Mouse (Mus musculus) heart, embryonic 13.5 days (tissue): ENCODE measurements around the gene Fga. TPM values are rescaled to one million over a fixed set of nuclear protein-coding genes. Genes with fewer than 3 reads are reported as not detected.
A peak's percentile ranks its signal among the peaks of the same experiment; 100 is the strongest.

Source experiments
- ATAC-seq: fragments of 200-750 bp; cut with Nextera tagmentation; 2 replicates; pipeline ENCODE4 v1.8.0; 2017; ENCODE audit warnings: moderate TSS enrichment; ENCODE audit not compliant: insufficient number of reproducible peaks, low FRiP score, low TSS enrichment; ENCODE audit errors: extremely low read depth
- H3K27ac ChIP-seq: fragments of 300-500 bp; sonication (generic); replicated peaks from 2 replicates; pipeline ENCODE4 v1.5.1; 2015; ENCODE audit warnings: moderate library complexity, mild to moderate bottlenecking, inconsistent platforms
- H3K27me3 ChIP-seq: fragments of 300-500 bp; sonication (generic); replicated peaks from 2 replicates; pipeline ENCODE4 v1.6.1; 2015; ENCODE audit warnings: mild to moderate bottlenecking, inconsistent platforms
- H3K36me3 ChIP-seq: fragments of 300-500 bp; sonication (generic); 2 replicates; pipeline ENCODE4 v1.6.1; 2015; ENCODE audit warnings: mild to moderate bottlenecking, inconsistent platforms
- H3K4me1 ChIP-seq: fragments of 300-500 bp; sonication (generic); 2 replicates; pipeline ENCODE4 v1.6.1; 2015; ENCODE audit warnings: inconsistent platforms
- H3K4me2 ChIP-seq: fragments of 300-500 bp; sonication (generic); 2 replicates; pipeline ENCODE4 v1.6.1; 2015; ENCODE audit warnings: inconsistent platforms, mild to moderate bottlenecking, moderate library complexity
- H3K4me3 ChIP-seq: fragments of 300-500 bp; sonication (generic); 2 replicates; pipeline ENCODE4 v1.5.1; 2015; ENCODE audit warnings: moderate library complexity, mild to moderate bottlenecking, inconsistent platforms
- H3K9ac ChIP-seq: fragments of 300-500 bp; sonication (generic); 2 replicates; pipeline ENCODE4 v1.6.1; 2015; ENCODE audit warnings: inconsistent platforms, mild to moderate bottlenecking, moderate library complexity
- H3K9me3 ChIP-seq: fragments of 300-500 bp; sonication (generic); 2 replicates; pipeline ENCODE4 v1.6.1; 2016; ENCODE audit warnings: inconsistent platforms
- WGBS: fragments of 180-500 bp; shearing (Covaris S2); methylation state at CpG from one replicate; pipeline ENCODE4 v1.1.7; 2015; ENCODE audit warnings: mixed read lengths; 5-methylcytosine and 5-hydroxymethylcytosine counted together
- polyA plus RNA-seq: library from polyadenylated mRNA; unstranded; fragments of >200 nt; fragmentation: Nextera tagmentation; extraction: Ambion mirVana; gene quantifications from 2 replicates; pipeline ENCODE4 v1.2.1, GENCODE M21; 2015

Fga gene
- polyA plus RNA-seq, 1 experiment from 2014 or later = 1.4 TPM

GRCm38 (mm10) chr3:83053758-83054157 lies 27.9 kb downstream of the Fga start:
- Histone ChIP-seq H3K9ac (no peak overlapping the region), H3K36me3 (peaks cover 19% of the 10 kb centered on the region), H3K4me2 (peak overlapping the region; percentile 39), H3K4me1 (peaks cover 9% of the 10 kb centered on the region), H3K9me3 (no peaks in the 10 kb centered on the region), H3K27me3 (no peaks in the 10 kb centered on the region), H3K4me3 (no peak overlapping the region; the same call in 1 of the 2 replicates), H3K27ac (no peak overlapping the region)
- WGBS = 21% methylated on average over 10 of the region's 10 CpGs
- ATAC-seq = no peak

- ATAC-seq = no peak
- no peaks in the 10 kb centered on the region for H3K9me3 ChIP-seq
- WGBS = 29% methylated on average over 13 of the region's 13 CpGs
- H3K4me2 ChIP-seq = peak overlapping the region; percentile 91
- H3K4me1 ChIP-seq = peaks cover 9% of the 10 kb centered on the region
- H3K9ac ChIP-seq = no peak overlapping the region; the same call in 1 of the 2 replicates
- H3K27me3 ChIP-seq = no peaks in the 10 kb centered on the region
- peak overlapping the region; percentile 66 for H3K4me3 ChIP-seq
- H3K36me3 ChIP-seq = peaks cover 29% of the 10 kb centered on the region
- H3K27ac ChIP-seq = no peak overlapping the region
These were observed 28.9 kb downstream of the Fga start for GRCm38 (mm10) chr3:83054759-83055158.

DNA sequence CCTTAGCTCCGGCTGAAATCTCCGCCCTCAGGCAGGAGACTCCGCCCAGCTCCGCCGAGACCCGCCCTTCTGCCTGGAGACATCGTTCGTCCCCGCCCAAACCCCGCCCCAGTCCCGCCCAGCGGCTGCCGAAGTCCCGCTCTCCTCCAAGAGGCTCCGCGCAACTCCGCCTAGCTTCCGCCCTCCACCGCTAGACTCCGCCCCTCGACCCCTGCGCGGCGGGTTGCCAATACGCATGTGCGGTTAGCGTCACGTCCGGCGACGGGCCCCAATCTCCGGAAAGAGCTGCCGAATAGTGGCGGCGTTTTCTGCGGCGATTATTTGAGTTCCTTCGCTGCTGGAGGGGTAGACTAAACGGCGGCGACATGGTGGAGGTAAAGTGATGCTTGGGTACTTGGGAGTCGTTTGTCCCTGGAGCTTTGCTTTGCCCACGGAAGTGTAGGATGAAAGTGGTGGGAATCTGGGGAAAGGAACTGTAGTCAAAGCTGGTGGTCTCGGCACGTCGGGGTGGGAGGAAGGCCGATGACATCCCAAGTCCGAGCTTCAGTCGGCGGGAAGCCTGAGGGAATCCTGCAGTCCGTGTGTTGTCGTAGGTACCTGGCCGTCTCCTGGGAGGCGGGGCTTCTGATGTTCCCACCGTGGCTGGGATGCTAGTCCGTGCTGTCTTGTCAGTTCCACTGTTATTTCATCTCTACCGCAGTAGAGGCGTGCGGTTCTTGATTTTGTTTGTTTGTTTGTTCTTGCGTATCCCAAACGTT lies 29.6 kb downstream of the Fga start, which contains the start of gene Plrg1:
TSS of gene Plrg1 (plus strand) at position 242 of the 758 bp plus-strand sequence.
- peak within 1 kb of the TSS; percentile 91 for H3K4me2 ChIP-seq
- H3K4me1 ChIP-seq = peaks cover 9% of the 10 kb centered on the region
- ATAC-seq = peak; percentile 97
- peak within 1 kb of the TSS; percentile 85 for H3K9ac ChIP-seq
- H3K9me3 ChIP-seq = no peaks in the 10 kb centered on the region
- no peaks in the 10 kb centered on the region for H3K27me3 ChIP-seq
- peaks cover 36% of the 10 kb centered on the region for H3K36me3 ChIP-seq
- peak within 1 kb of the TSS; percentile 71 for H3K27ac ChIP-seq
- WGBS = under 1% methylated on average over 61 of the region's 61 CpGs
- peak within 1 kb of the TSS; percentile 66 for H3K4me3 ChIP-seq

- no peak overlapping the region for H3K27ac ChIP-seq
- no peak for ATAC-seq
- no peak overlapping the region for H3K4me3 ChIP-seq
- WGBS = 83% methylated on average over 2 of the region's 2 CpGs
- H3K9ac ChIP-seq = no peak overlapping the region
- H3K4me1 ChIP-seq = peaks cover 9% of the 10 kb centered on the region
- H3K36me3 ChIP-seq = peaks cover 52% of the 10 kb centered on the region
- H3K4me2 ChIP-seq = no peak overlapping the region
- H3K9me3 ChIP-seq = no peaks in the 10 kb centered on the region
- no peaks in the 10 kb centered on the region for H3K27me3 ChIP-seq
These were observed 31.2 kb downstream of the Fga start for GRCm38 (mm10) chr3:83057046-83057445.

GRCm38 (mm10) chr3:83067920-83068319 lies 42.0 kb downstream of the Fga start:
- ATAC-seq = no peak
- 86% methylated on average over 9 of the region's 9 CpGs for WGBS
- no peak overlapping the region for H3K27ac ChIP-seq
- no peaks in the 10 kb centered on the region for H3K9me3 ChIP-seq
- H3K4me2 ChIP-seq = no peak overlapping the region
- H3K9ac ChIP-seq = no peak overlapping the region
- H3K4me3 ChIP-seq = no peak overlapping the region
- no peaks in the 10 kb centered on the region for H3K4me1 ChIP-seq
- H3K36me3 ChIP-seq = peaks cover 96% of the 10 kb centered on the region
- H3K27me3 ChIP-seq = no peaks in the 10 kb centered on the region

- WGBS = 93% methylated on average over 13 of the region's 13 CpGs
These were observed 43.0 kb downstream of the Fga start for GRCm38 (mm10) chr3:83068869-83069268.

GRCm38 (mm10) chr3:83070231-83070630 lies 44.4 kb downstream of the Fga start:
- no peak overlapping the region for H3K4me2 ChIP-seq
- ATAC-seq = no peak
- 86% methylated on average over 4 of the region's 4 CpGs for WGBS
- H3K4me1 ChIP-seq = no peaks in the 10 kb centered on the region
- H3K27me3 ChIP-seq = no peaks in the 10 kb centered on the region
- no peaks in the 10 kb centered on the region for H3K9me3 ChIP-seq
- no peak overlapping the region for H3K27ac ChIP-seq
- H3K9ac ChIP-seq = no peak overlapping the region
- H3K4me3 ChIP-seq = no peak overlapping the region
- peaks cover 89% of the 10 kb centered on the region for H3K36me3 ChIP-seq

More at GRCm38 (mm10) chr3:83068869-83069268, 43.0 kb downstream of the Fga start:
- Histone ChIP-seq H3K36me3 (peaks cover 94% of the 10 kb centered on the region), H3K27me3 (no peaks in the 10 kb centered on the region), H3K4me2 (no peak overlapping the region), H3K4me1 (no peaks in the 10 kb centered on the region), H3K27ac (no peak overlapping the region), H3K4me3 (no peak overlapping the region), H3K9ac (no peak overlapping the region), H3K9me3 (no peaks in the 10 kb centered on the region)
- ATAC-seq = no peak

DNA sequence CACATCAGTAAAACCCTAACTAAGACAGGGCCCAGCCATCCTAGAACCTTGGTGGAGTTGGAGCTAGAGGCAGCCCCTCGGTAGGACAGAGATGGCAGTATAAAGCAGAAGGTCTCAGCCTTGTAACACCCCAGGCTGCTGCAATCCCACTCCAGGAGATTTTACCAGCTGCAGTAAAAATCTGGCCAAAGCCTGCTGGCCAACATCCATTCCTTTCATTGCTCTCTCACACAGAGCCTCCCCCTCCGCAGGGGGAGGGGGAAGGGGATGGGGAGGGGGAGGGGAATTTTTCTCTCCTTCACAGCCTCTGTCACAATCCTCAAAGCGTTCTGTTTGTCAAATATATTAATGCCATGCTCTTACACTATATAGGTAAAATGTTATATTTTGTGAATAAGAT lies 50.7 kb downstream of the Fga start:
- Histone ChIP-seq H3K9me3 (no peaks in the 10 kb centered on the region), H3K4me1 (0 out of 2 replicates have a peak, but pooled peaks cover 5% of the 10 kb centered on the region), H3K27me3 (no peaks in the 10 kb centered on the region), H3K27ac (no peak overlapping the region), H3K36me3 (peaks cover 29% of the 10 kb centered on the region), H3K9ac (no peak overlapping the region), H3K4me3 (no peak overlapping the region), H3K4me2 (no peak overlapping the region)
- ATAC-seq = no peak
- WGBS = 28% methylated on average over 3 of the region's 3 CpGs

DNA sequence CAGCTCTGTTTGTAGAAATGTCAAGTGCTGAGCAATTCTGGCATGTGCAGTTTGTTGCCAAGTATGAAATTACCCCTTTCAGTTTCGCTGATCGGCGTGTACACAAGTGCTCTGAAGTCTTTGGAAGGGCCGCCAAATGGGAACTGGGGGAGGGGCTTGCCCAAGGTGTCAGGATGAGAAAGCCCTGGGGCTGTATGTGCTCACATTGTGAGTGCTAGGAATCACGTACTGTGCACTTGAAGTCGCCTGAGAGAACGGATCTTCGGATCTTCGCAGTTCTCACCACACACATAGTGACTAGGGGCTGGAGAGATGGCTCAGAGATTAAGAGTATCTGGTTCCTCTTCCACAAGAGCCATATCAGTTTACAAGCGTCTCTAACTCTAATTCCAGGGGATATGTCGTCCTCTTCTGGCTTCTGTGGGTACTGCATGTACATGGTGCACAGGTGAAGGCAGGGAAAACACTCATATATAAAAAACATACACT lies 54.7 kb downstream of the Fga start:
- H3K4me2 ChIP-seq = peak overlapping the region; percentile 69
- no peaks in the 10 kb centered on the region for H3K9me3 ChIP-seq
- 2% methylated on average over 11 of the region's 11 CpGs for WGBS
- H3K27ac ChIP-seq = no peak overlapping the region
- no peak for ATAC-seq
- peak overlapping the region; percentile 36 for H3K4me3 ChIP-seq
- H3K36me3 ChIP-seq = no peaks in the 10 kb centered on the region
- 0 out of 2 replicates have a peak overlapping the region, but pooled peaks have one; percentile 15 for H3K9ac ChIP-seq
- no peaks in the 10 kb centered on the region for H3K27me3 ChIP-seq
- H3K4me1 ChIP-seq = 0 out of 2 replicates have a peak, but pooled peaks cover 5% of the 10 kb centered on the region

Other genes with a start within 250 kb of the Fga start
- 1.9 and 2.5 TPM in 2 replicates for gene Rbm46, start 149.6 kb upstream of the Fga start, polyA plus RNA-seq
- gene Lrat, start 122.1 kb upstream of the Fga start, polyA plus RNA-seq = 0.12 and 0.28 TPM in 2 replicates
- 2.9 and 9.8 TPM in 2 replicates for gene Fgg, start 18.4 kb upstream of the Fga start, polyA plus RNA-seq
- gene Fgb, start 23.8 kb downstream of the Fga start, polyA plus RNA-seq = 0.82 and 5.8 TPM in 2 replicates
- gene Plrg1, start 29.4 kb downstream of the Fga start, polyA plus RNA-seq = 56.5 and 68.0 TPM in 2 replicates
- gene Dchs2, start 101.9 kb downstream of the Fga start, polyA plus RNA-seq = 0.08 and 0.23 TPM in 2 replicates